22 mouse cellular contexts compared by ENCODE assay signal in genomic region chr6:146464014-146464644, GRCm38 (mm10).
"Had no signal": no experiment of that assay in that cellular context is flagged by ENCODE, and none has a peak within 500 bp of the region (broad histone marks: within the 10 kb centered on the region; RNA-seq: fewer than 3 reads in every experiment).

No protein-coding gene starts in this region.

- H3K36me3 ChIP-seq: lung, embryonic 15.5 days; midbrain, embryonic 10.5 days; midbrain, embryonic 13.5 days; neural tube, embryonic 13.5 days had no signal

- H3K4me2 ChIP-seq: liver, embryonic 11.5 days; lung, embryonic 15.5 days; midbrain, embryonic 13.5 days; neural tube, embryonic 13.5 days had no signal

- H3K27ac ChIP-seq: layer of hippocampus, adult 2 months; left cerebral cortex, adult 2 months; liver, embryonic 14.5 days; lung, embryonic 15.5 days; midbrain, embryonic 10.5 days; midbrain, embryonic 13.5 days; neural tube, embryonic 13.5 days had no signal

- H3K27me3 ChIP-seq: lung, embryonic 15.5 days; megakaryocyte, embryonic 14.5 days; midbrain, embryonic 13.5 days; neural tube, embryonic 13.5 days had no signal

- ATAC-seq: midbrain, embryonic 13.5 days; midbrain, embryonic 16.5 days had no signal

- H3K4me3 ChIP-seq: layer of hippocampus, adult 2 months; left cerebral cortex, adult 2 months; lung, embryonic 15.5 days; megakaryocyte, embryonic 14.5 days; midbrain, embryonic 10.5 days; midbrain, embryonic 13.5 days; myocyte; neural tube, embryonic 13.5 days had no signal

- H3K4me1 ChIP-seq: lung, embryonic 15.5 days; midbrain, embryonic 13.5 days; neural tube, embryonic 13.5 days had no signal

- H3K9ac ChIP-seq: liver, embryonic 14.5 days; lung, embryonic 15.5 days; midbrain, embryonic 13.5 days; neural tube, embryonic 13.5 days had no signal

- DNase-seq: kidney, adult 9 months; kidney, postnatal 14 days; kidney, postnatal 4 days; layer of hippocampus, adult 9-11 months; layer of hippocampus, postnatal 36 days; lung, adult 18-20 months; lung, postnatal 10 days; lung, postnatal 36 days; retina, postnatal 1 day; thymus, adult 18-20 months; thymus, postnatal 36 days had no signal

- H3K9me3 ChIP-seq: lung, embryonic 15.5 days; megakaryocyte, embryonic 14.5 days; midbrain, embryonic 10.5 days; midbrain, embryonic 13.5 days; neural tube, embryonic 13.5 days had no signal
